Mouse (Mus musculus) olfactory bulb, adult 2 months (tissue): ENCODE data around the gene Fyb. TPM values are rescaled to one million over a fixed set of nuclear protein-coding genes. Genes with fewer than 3 reads are reported as not detected.

Source experiments
- H3K27ac ChIP-seq: fragments of 200-500 bp; 2 replicates; pipeline ENCODE4 v1.5.1; 2012; ENCODE audit warnings: low read depth, low read length; ENCODE audit not compliant: insufficient read depth
- H3K4me1 ChIP-seq: fragments of 200-500 bp; 2 replicates; pipeline ENCODE4 v1.6.1; 2012; ENCODE audit warnings: low read length; ENCODE audit not compliant: control insufficient read depth, insufficient read depth
- H3K4me3 ChIP-seq: fragments of 200-500 bp; 2 replicates; pipeline ENCODE4 v1.5.1; 2012; ENCODE audit warnings: mild to moderate bottlenecking, low read depth, low read length, moderate library complexity; ENCODE audit not compliant: insufficient read depth
- CTCF ChIP-seq: fragments of 200-500 bp; IDR thresholded peaks from 2 replicates; pipeline ENCODE4 v1.5.1; 2012; ENCODE audit warnings: low read depth, mild to moderate bottlenecking, low read length, moderate library complexity; ENCODE audit not compliant: insufficient read depth
- POLR2A ChIP-seq: fragments of 200-500 bp; IDR thresholded peaks from 2 replicates; pipeline ENCODE4 v1.6.1; 2012; ENCODE audit warnings: mild to moderate bottlenecking, low read depth, low read length, moderate library complexity; ENCODE audit not compliant: insufficient read depth
- WGBS: fragments of 180-500 bp; shearing (Covaris S2); methylation state at CpG from one replicate; pipeline ENCODE4 v1.1.7; 2018; 5-methylcytosine and 5-hydroxymethylcytosine counted together
- polyA plus RNA-seq: library from polyadenylated mRNA; stranded (reverse); fragments of >200 nt; gene quantifications from 2 replicates; pipeline ENCODE4 v1.2.4, GENCODE M21; 2012; ENCODE audit warnings: low replicate concordance; ENCODE audit not compliant: missing spikeins, insufficient read depth, insufficient read length

Fyb gene
- polyA plus RNA-seq: 114 TPM in 1 of 2 replicates, not detected in the other

GRCm38 (mm10) chr15:6522653-6523167 lies at the start of gene Fyb:
TSS of gene Fyb (plus strand) at chr15:6522853.
- 83% methylated on average over 8 of the region's 8 CpGs for WGBS
- H3K27ac ChIP-seq: no peak within 1 kb of the TSS
- no peak within 1 kb of the TSS for H3K4me3 ChIP-seq
- TF ChIP-seq POLR2A: no peak
- TF ChIP-seq CTCF: no peak
- no peaks in the 10 kb centered on the region for H3K4me1 ChIP-seq

- Histone ChIP-seq H3K4me1 (no peaks in the 10 kb centered on the region), H3K27ac (no peak overlapping the region), H3K4me3 (no peak overlapping the region)
- TF ChIP-seq POLR2A: no peak
- no peak for TF ChIP-seq CTCF
- WGBS: 83% methylated on average over 3 of the region's 3 CpGs
Measured at GRCm38 (mm10) chr15:6483561-6483960, 39.1 kb upstream of the Fyb start.

DNA sequence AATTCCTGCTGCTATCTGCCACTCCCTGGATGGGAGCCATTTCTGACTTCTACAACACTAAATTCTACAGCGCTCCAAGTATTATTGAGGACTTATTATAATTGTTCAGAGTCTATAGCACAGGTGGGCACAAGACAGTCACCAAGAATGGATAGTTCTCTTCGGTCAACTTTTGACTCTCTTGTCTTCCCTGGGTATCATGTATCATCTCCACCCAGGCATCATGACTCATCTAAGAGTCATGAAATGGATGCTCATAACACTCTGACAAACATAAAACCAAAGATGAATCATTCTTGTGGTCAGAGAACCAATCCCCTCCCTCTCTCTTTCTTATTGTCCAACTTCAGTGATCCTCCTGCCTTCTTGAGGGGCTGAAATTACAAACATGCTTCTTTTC lies 30.3 kb upstream of the Fyb start:
- WGBS: 99% methylated on average over 2 of the region's 2 CpGs
- TF ChIP-seq POLR2A (no peak), CTCF (no peak)

GRCm38 (mm10) chr15:6498396-6499070 lies 24.1 kb upstream of the Fyb start:
- H3K4me3 ChIP-seq: no peak overlapping the region
- H3K27ac ChIP-seq: no peak overlapping the region
- H3K4me1 ChIP-seq: no peaks in the 10 kb centered on the region
- WGBS: 21% methylated on average over 10 of the region's 10 CpGs
- TF ChIP-seq POLR2A (no peak), CTCF (no peak)

More for the DNA sequence above, 30.3 kb upstream of the Fyb start:
- no peaks in the 10 kb centered on the region for H3K4me1 ChIP-seq
- H3K27ac ChIP-seq: no peak overlapping the region
- no peak overlapping the region for H3K4me3 ChIP-seq

DNA sequence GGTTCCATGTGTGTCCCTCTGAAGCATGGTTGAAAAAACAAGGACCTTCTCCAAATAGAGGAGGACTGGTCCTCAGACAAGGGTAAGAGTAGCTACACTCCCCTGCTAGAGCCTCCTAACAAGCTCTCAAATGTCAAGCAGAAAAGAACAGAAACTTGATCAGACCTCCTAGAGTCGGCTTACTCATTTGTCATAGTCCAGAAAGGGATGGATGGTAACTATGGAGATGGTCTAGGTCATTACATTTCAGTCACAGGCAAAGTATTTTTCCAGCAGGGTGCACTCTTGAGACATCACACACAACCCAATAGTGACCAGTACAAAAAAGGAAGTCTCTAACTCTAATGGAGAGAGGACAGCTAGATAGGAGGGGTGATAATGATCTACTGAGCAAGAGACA lies 21.9 kb upstream of the Fyb start:
- H3K4me1 ChIP-seq: no peaks in the 10 kb centered on the region
- no peak overlapping the region for H3K4me3 ChIP-seq
- no peak overlapping the region for H3K27ac ChIP-seq
- whole genome bisulfite sequencing: 54% methylated on average over 1 of the region's 1 CpGs
- no peak for TF ChIP-seq CTCF
- no peak for TF ChIP-seq POLR2A

DNA sequence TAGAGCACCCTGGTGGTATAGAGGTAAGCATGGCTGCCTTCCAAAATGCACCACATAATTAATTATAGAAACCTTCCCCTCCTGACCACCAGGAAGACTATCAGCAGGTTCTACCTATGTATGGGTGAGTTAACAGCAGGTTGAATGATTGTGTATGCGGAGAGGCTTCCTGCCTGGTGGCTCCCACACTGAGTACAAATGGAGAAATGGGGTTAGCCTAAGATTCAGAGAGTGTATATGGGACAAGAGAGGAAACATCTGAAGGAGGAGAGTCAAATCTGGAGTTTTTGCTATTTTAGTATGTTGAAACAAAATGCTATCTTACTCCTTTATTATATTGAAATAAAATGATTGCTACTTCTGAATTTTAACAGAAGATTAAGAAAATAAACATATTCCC lies 5.1 kb upstream of the Fyb start:
- Histone ChIP-seq H3K4me1 (no peaks in the 10 kb centered on the region), H3K27ac (no peak overlapping the region), H3K4me3 (no peak overlapping the region)
- no peak for TF ChIP-seq POLR2A
- TF ChIP-seq CTCF: no peak
- WGBS: 98% methylated on average over 1 of the region's 1 CpGs

- 80% methylated on average over 19 of the region's 19 CpGs for WGBS
- Histone ChIP-seq H3K27ac (no peak overlapping the region), H3K4me3 (no peak overlapping the region), H3K4me1 (no peaks in the 10 kb centered on the region)
- no peak for TF ChIP-seq POLR2A
- TF ChIP-seq CTCF: no peak
Measured at GRCm38 (mm10) chr15:6519417-6520255, 3.0 kb upstream of the Fyb start.

DNA sequence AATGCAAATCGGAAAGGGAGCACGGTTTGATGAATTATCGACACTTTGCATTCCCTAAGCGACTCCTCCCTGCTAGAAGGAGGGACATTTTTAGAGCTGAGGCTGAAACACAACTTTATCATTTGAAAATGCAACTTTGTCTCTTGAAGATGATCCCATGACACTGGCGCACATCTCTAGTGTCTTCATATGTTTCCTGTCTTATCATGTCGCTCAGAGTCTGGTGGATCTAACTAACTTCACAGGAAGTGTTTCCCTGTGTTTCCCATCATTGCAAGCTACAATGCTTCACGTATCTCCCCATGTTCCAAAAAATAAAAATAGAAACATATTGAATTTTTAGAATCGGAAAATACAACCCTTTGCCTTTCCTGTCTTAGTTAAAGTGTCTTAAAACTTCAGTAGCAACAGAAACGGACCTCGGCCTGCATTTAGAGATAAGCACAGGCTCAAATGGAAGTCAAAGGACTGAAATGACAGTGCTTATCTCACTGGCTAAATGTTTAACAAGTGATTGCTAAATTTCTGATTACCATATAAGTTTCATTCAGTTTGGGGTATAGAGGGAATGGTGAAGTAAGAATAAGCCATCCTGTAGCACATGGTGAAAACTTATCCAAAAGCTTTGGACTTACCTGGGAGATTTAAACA lies 2.0 kb upstream of the Fyb start:
- H3K4me3 ChIP-seq: no peak overlapping the region
- H3K4me1 ChIP-seq: no peaks in the 10 kb centered on the region
- no peak overlapping the region for H3K27ac ChIP-seq
- WGBS: 84% methylated on average over 10 of the region's 10 CpGs
- TF ChIP-seq POLR2A (no peak), CTCF (no peak)

DNA sequence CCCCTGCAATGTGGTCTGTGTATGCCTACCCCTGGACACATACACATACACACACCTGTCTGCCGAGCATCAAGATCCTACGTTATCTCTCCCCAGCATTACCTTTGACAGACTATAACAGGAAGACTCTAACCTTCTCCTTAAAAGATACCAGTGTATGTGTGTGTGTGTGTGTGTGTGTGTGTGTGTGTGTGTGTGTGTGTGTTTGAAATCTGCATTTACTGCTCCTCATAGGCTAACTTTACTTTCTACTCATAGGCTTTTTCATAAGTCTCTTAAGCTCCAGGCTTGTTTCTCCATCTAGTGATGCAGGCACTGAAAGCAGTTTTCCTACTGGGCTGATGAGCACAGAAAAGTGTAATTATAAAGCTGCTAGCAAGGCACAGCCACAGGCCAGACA lies 2.1 kb downstream of the Fyb start:
- 97% methylated on average over 2 of the region's 2 CpGs for WGBS
- H3K27ac ChIP-seq: no peak overlapping the region
- TF ChIP-seq POLR2A (no peak), CTCF (no peak)

More for the DNA sequence above, 2.1 kb downstream of the Fyb start:
- no peak overlapping the region for H3K4me3 ChIP-seq
- no peaks in the 10 kb centered on the region for H3K4me1 ChIP-seq
